In genomic region chr9:56686339-56687144, GRCm38 (mm10) we compare ENCODE assay signal across 8 mouse cellular contexts.
DNase-seq lines count a peak whose midpoint lies in the region; ATAC-seq and TF ChIP-seq lines count a peak whose summit lies in the region.

No protein-coding gene starts in this region.

- H3K9me3 ChIP-seq in lung, embryonic 16.5 days (ENCODE audit: control insufficient read depth, low read length), result no peaks in the 10 kb centered on the region
- H3K9me3 ChIP-seq in liver, embryonic 12.5 days (replicated peaks), result no peaks in the 10 kb centered on the region
- H3K9me3 ChIP-seq in stomach, embryonic 16.5 days (replicated peaks; ENCODE audit: control insufficient read depth, low read length), result no peaks in the 10 kb centered on the region

- no peaks in the 10 kb centered on the region for H3K27me3 ChIP-seq in lung, embryonic 16.5 days (ENCODE audit: control insufficient read depth, insufficient read depth, low read depth, low read length)
- no peaks in the 10 kb centered on the region for H3K27me3 ChIP-seq in liver, embryonic 12.5 days (replicated peaks)
- no peaks in the 10 kb centered on the region for H3K27me3 ChIP-seq in stomach, embryonic 16.5 days (ENCODE audit: control insufficient read depth, insufficient read depth, low read length)

- H3K4me3 ChIP-seq in lung, embryonic 16.5 days (ENCODE audit: low read length), result no peak overlapping the region
- no peak overlapping the region for H3K4me3 ChIP-seq in lung, adult 2 months (replicated peaks; ENCODE audit: extremely low read depth, low read depth, low read length)
- H3K4me3 ChIP-seq in liver, embryonic 12.5 days, result no peak overlapping the region
- H3K4me3 ChIP-seq in stomach, embryonic 16.5 days (replicated peaks; ENCODE audit: low read length), result no peak overlapping the region

- no peak for DNase-seq in lung, adult 2 months
- peak; percentile 51 to 67 for DNase-seq in frontal cortex, postnatal 14 days (ENCODE audit: low spot score in 2 of 2)
- peak; percentile 37 for DNase-seq in kidney, postnatal 14 days
- DNase-seq in cerebellum, postnatal 4 days (ENCODE audit: low spot score in 2 of 2), result no peak
- no peak for DNase-seq in gastrocnemius, adult 18-20 months (ENCODE audit: low spot score)

- no peaks in the 10 kb centered on the region for H3K36me3 ChIP-seq in lung, embryonic 16.5 days (ENCODE audit: control insufficient read depth, insufficient read depth, low read length)
- H3K36me3 ChIP-seq in liver, embryonic 12.5 days, result no peaks in the 10 kb centered on the region
- H3K36me3 ChIP-seq in stomach, embryonic 16.5 days (ENCODE audit: control insufficient read depth, insufficient read depth, low read length), result no peaks in the 10 kb centered on the region

- H3K9ac ChIP-seq in lung, embryonic 16.5 days (ENCODE audit: low read length), result no peak overlapping the region
- H3K9ac ChIP-seq in liver, embryonic 12.5 days, result no peak overlapping the region
- H3K9ac ChIP-seq in stomach, embryonic 16.5 days (ENCODE audit: low read length), result no peak overlapping the region

- 47% methylated on average over 14 of the region's 14 CpGs for WGBS in lung, embryonic 16.5 days
- 33% methylated on average over 14 of the region's 14 CpGs for WGBS in lung, adult 2 months
- WGBS in liver, embryonic 12.5 days (ENCODE audit: insufficient replicate concordance), result 40% methylated on average over 14 of the region's 14 CpGs
- 55% methylated on average over 14 of the region's 14 CpGs for WGBS in stomach, embryonic 16.5 days

- no peak overlapping the region for H3K4me2 ChIP-seq in lung, embryonic 16.5 days (ENCODE audit: low read depth, low read length)
- no peak overlapping the region for H3K4me2 ChIP-seq in liver, embryonic 12.5 days
- H3K4me2 ChIP-seq in stomach, embryonic 16.5 days (ENCODE audit: low read depth, low read length), result no peak overlapping the region

- peak; percentile 94 for ATAC-seq in lung, embryonic 16.5 days (ENCODE audit: low read depth)
- no peak for ATAC-seq in liver, embryonic 12.5 days
- ATAC-seq in stomach, embryonic 16.5 days (ENCODE audit: insufficient read depth, low FRiP score), result peak; percentile 76; the same call in 1 of the 2 replicates

- peak overlapping the region; percentile 48; the same call in 1 of the 2 replicates for H3K27ac ChIP-seq in lung, embryonic 16.5 days (ENCODE audit: low read length)
- H3K27ac ChIP-seq in liver, embryonic 12.5 days, result peak overlapping the region; percentile 45
- H3K27ac ChIP-seq in stomach, embryonic 16.5 days (ENCODE audit: low read length), result no peak overlapping the region; the same call in 1 of the 2 replicates

- no peak for TF ChIP-seq POLR2A in lung, adult 2 months (IDR thresholded peaks at IDR 0.05; ENCODE audit: borderline replicate concordance, extremely low read depth, low read depth, low read length)

- no peak for TF ChIP-seq CTCF in lung, adult 2 months (IDR thresholded peaks at IDR 0.05; ENCODE audit: insufficient read depth, low read length)

- peaks cover 12% of the 10 kb centered on the region for H3K4me1 ChIP-seq in lung, embryonic 16.5 days (replicated peaks; ENCODE audit: control insufficient read depth, insufficient read depth, low read length)
- H3K4me1 ChIP-seq in lung, adult 2 months (ENCODE audit: control insufficient read depth, insufficient read depth, low read length), result 0 out of 2 replicates have a peak, but pooled peaks cover 4% of the 10 kb centered on the region
- H3K4me1 ChIP-seq in liver, embryonic 12.5 days, result 0 out of 2 replicates have a peak, but pooled peaks cover 4% of the 10 kb centered on the region
- 0 out of 2 replicates have a peak, but pooled peaks cover 7% of the 10 kb centered on the region for H3K4me1 ChIP-seq in stomach, embryonic 16.5 days (ENCODE audit: control insufficient read depth, insufficient read depth, low read length)

Comparison
In these comparisons a context has a peak if more than half of its experiments do, and no peak if none do; other contexts are left out.
1. DNase-seq: peak in frontal cortex, postnatal 14 days (2 of 2) and kidney, postnatal 14 days (single experiment); none in lung, adult 2 months (single experiment), cerebellum, postnatal 4 days (0 of 2) and gastrocnemius, adult 18-20 months (single experiment).